Mouse (Mus musculus): Measurements from ENCODE around the gene Tbcd.

DNA sequence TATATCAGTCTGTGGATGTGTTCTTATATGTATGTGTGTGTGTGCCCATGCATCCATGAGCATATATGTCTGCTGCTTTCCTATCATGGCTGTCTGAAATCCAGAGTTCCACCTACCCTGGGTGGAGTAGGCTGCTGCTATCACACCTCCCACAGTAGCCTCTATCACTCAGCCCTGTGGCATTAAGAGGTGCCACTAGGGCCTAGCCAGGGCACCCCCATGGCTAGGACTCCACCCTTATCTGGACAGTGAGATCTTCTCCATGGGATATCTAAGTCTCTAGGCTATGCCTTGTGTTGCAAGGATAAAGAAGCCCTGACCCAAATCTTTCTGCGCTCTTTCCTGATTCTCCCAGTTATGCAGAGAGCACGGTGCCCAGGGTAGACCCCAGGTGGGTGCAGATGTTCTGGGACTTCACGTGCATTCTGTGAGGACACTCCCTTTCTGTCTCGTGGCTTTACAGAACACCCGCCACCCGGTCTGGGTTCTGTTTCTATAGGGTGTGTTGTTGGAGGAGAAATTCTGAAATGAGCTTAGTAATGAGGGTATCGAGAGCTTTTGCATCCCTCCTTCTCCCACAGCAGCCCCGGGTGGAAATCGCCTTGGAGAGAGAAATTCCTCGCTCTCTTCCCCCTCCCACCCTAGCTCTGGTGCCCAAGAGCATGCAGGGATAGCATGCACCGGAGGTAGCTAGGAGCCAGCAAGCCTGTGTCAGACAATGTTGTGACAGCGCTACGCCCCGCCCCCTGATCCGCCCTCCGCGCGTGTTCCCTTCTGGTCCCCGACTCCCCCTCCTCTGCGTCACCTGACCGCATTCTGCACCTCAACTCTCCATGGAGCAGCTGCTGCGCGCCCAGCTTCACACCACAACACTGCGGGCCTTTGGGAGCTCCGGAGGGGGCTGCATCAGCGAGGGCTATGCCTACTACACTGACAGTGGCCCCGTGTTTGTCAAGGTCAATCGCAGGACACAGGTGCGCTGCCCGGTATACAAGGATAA lies 17.3 kb upstream of the Tbcd start, which contains the start of gene Fn3k:
- TF ChIP-seq CTCF (IDR thresholded peaks at IDR 0.05; ENCODE audit: control insufficient read depth, insufficient read depth, insufficient replicate concordance, low read depth, low read length) = no peak
- no peak for TF ChIP-seq POLR2A (IDR thresholded peaks at IDR 0.05; ENCODE audit: control insufficient read depth, low read depth, low read length)

All from testis, adult 2 months (tissue).